Mouse (Mus musculus): ENCODE results near the gene Ptbp1. TPM values are rescaled to one million over a fixed set of nuclear protein-coding genes. Genes with fewer than 3 reads are reported as not detected.
A peak's percentile ranks its signal among the peaks of the same experiment; 100 is the strongest.

Gene Ptbp1
- polyA plus RNA-seq, 1 experiment from 2014 or later = 366 TPM

- Histone ChIP-seq H3K27ac (ENCODE audit: low read depth) (no peak overlapping the region), H3K9ac (no peak overlapping the region), H3K27me3 (ENCODE audit: insufficient read depth, low read length) (no peaks in the 10 kb centered on the region), H3K4me2 (no peak overlapping the region), H3K36me3 (ENCODE audit: insufficient read depth) (peaks cover 44% of the 10 kb centered on the region), H3K9me3 (ENCODE audit: low read depth, low read length) (no peaks in the 10 kb centered on the region), H3K4me1 (ENCODE audit: insufficient read depth) (no peaks in the 10 kb centered on the region), H3K4me3 (ENCODE audit: low read depth, low read length) (no peak overlapping the region)
- 74% methylated on average over 8 of the region's 8 CpGs for WGBS
- DNase-seq = no peak
- ATAC-seq (ENCODE audit: insufficient read depth) = no peak
- TF ChIP-seq CTCF (IDR thresholded peaks at IDR 0.05; ENCODE audit: low read depth) = no peak
Measured at GRCm38 (mm10) chr10:79820277-79820676, 34.0 kb upstream of the Ptbp1 start.

GRCm38 (mm10) chr10:79820782-79821181 lies 33.4 kb upstream of the Ptbp1 start, which contains the start of gene Misp:
Gene Misp, plus strand, starts transcription at chr10:79820989.
- WGBS = 59% methylated on average over 11 of the region's 11 CpGs
- Histone ChIP-seq H3K4me1 (ENCODE audit: insufficient read depth) (no peaks in the 10 kb centered on the region), H3K27me3 (ENCODE audit: insufficient read depth, low read length) (no peaks in the 10 kb centered on the region), H3K4me2 (no peak within 1 kb of the TSS), H3K9me3 (ENCODE audit: low read depth, low read length) (no peaks in the 10 kb centered on the region), H3K36me3 (ENCODE audit: insufficient read depth) (peaks cover 39% of the 10 kb centered on the region), H3K9ac (no peak within 1 kb of the TSS), H3K27ac (ENCODE audit: low read depth) (no peak within 1 kb of the TSS), H3K4me3 (ENCODE audit: low read depth, low read length) (no peak within 1 kb of the TSS)
- DNase-seq (no peak), ATAC-seq (ENCODE audit: insufficient read depth) (no peak)
- peak; percentile 46 for TF ChIP-seq CTCF (IDR thresholded peaks at IDR 0.05; ENCODE audit: low read depth)

- H3K9ac ChIP-seq = no peak overlapping the region
- TF ChIP-seq CTCF (IDR thresholded peaks at IDR 0.05; ENCODE audit: low read depth) = no peak
- no peaks in the 10 kb centered on the region for H3K27me3 ChIP-seq (ENCODE audit: insufficient read depth, low read length)
- ATAC-seq (ENCODE audit: insufficient read depth) (no peak), DNase-seq (no peak)
- 88% methylated on average over 12 of the region's 12 CpGs for WGBS
- no peak overlapping the region for H3K4me3 ChIP-seq (ENCODE audit: low read depth, low read length)
- 0 out of 2 replicates have a peak overlapping the region, but pooled peaks have one; percentile 36 for H3K27ac ChIP-seq (ENCODE audit: low read depth)
- no peaks in the 10 kb centered on the region for H3K9me3 ChIP-seq (ENCODE audit: low read depth, low read length)
- H3K4me1 ChIP-seq (ENCODE audit: insufficient read depth) = no peaks in the 10 kb centered on the region
- H3K36me3 ChIP-seq (ENCODE audit: insufficient read depth) = peaks cover 33% of the 10 kb centered on the region
- peak overlapping the region; percentile 47; the same call in 1 of the 2 replicates for H3K4me2 ChIP-seq
Measured at GRCm38 (mm10) chr10:79821731-79822130, 32.5 kb upstream of the Ptbp1 start.

GRCm38 (mm10) chr10:79822372-79822771 lies 31.9 kb upstream of the Ptbp1 start:
- Histone ChIP-seq H3K27ac (ENCODE audit: low read depth) (0 out of 2 replicates have a peak overlapping the region, but pooled peaks have one; percentile 36), H3K36me3 (ENCODE audit: insufficient read depth) (peaks cover 27% of the 10 kb centered on the region), H3K4me3 (ENCODE audit: low read depth, low read length) (no peak overlapping the region; the same call in 1 of the 2 replicates), H3K27me3 (ENCODE audit: insufficient read depth, low read length) (no peaks in the 10 kb centered on the region), H3K4me1 (ENCODE audit: insufficient read depth) (no peaks in the 10 kb centered on the region), H3K9me3 (ENCODE audit: low read depth, low read length) (no peaks in the 10 kb centered on the region), H3K9ac (peak overlapping the region; percentile 34), H3K4me2 (peak overlapping the region; percentile 47)
- ATAC-seq (ENCODE audit: insufficient read depth) (peak; percentile 71), DNase-seq (peak; percentile 64)
- WGBS = 31% methylated on average over 17 of the region's 17 CpGs
- TF ChIP-seq CTCF (IDR thresholded peaks at IDR 0.05; ENCODE audit: low read depth) = no peak

- no peak overlapping the region; the same call in 1 of the 2 replicates for H3K4me3 ChIP-seq (ENCODE audit: low read depth, low read length)
- no peak overlapping the region; the same call in 1 of the 2 replicates for H3K9ac ChIP-seq
- no peak for DNase-seq
- TF ChIP-seq CTCF (IDR thresholded peaks at IDR 0.05; ENCODE audit: low read depth) = no peak
- no peaks in the 10 kb centered on the region for H3K4me1 ChIP-seq (ENCODE audit: insufficient read depth)
- no peak overlapping the region for H3K27ac ChIP-seq (ENCODE audit: low read depth)
- H3K27me3 ChIP-seq (ENCODE audit: insufficient read depth, low read length) = no peaks in the 10 kb centered on the region
- 72% methylated on average over 6 of the region's 6 CpGs for WGBS
- H3K9me3 ChIP-seq (ENCODE audit: low read depth, low read length) = no peaks in the 10 kb centered on the region
- peak overlapping the region; percentile 47 for H3K4me2 ChIP-seq
- ATAC-seq (ENCODE audit: insufficient read depth) = no peak
- peaks cover 24% of the 10 kb centered on the region for H3K36me3 ChIP-seq (ENCODE audit: insufficient read depth)
Measured at GRCm38 (mm10) chr10:79823011-79823410, 31.2 kb upstream of the Ptbp1 start.

GRCm38 (mm10) chr10:79824413-79824812 lies 29.8 kb upstream of the Ptbp1 start:
- Histone ChIP-seq H3K4me2 (no peak overlapping the region), H3K27me3 (ENCODE audit: insufficient read depth, low read length) (no peaks in the 10 kb centered on the region), H3K9ac (no peak overlapping the region), H3K9me3 (ENCODE audit: low read depth, low read length) (no peaks in the 10 kb centered on the region), H3K4me1 (ENCODE audit: insufficient read depth) (no peaks in the 10 kb centered on the region), H3K4me3 (ENCODE audit: low read depth, low read length) (no peak overlapping the region), H3K27ac (ENCODE audit: low read depth) (no peak overlapping the region), H3K36me3 (ENCODE audit: insufficient read depth) (peaks cover 11% of the 10 kb centered on the region)
- 49% methylated on average over 6 of the region's 6 CpGs for WGBS
- no peak for TF ChIP-seq CTCF (IDR thresholded peaks at IDR 0.05; ENCODE audit: low read depth)
- ATAC-seq (ENCODE audit: insufficient read depth) (no peak), DNase-seq (no peak)

GRCm38 (mm10) chr10:79831583-79831982 lies 22.6 kb upstream of the Ptbp1 start:
- H3K4me3 ChIP-seq (ENCODE audit: low read depth, low read length) = no peak overlapping the region
- H3K9me3 ChIP-seq (ENCODE audit: low read depth, low read length) = no peaks in the 10 kb centered on the region
- H3K27me3 ChIP-seq (ENCODE audit: insufficient read depth, low read length) = no peaks in the 10 kb centered on the region
- H3K36me3 ChIP-seq (ENCODE audit: insufficient read depth) = no peaks in the 10 kb centered on the region
- ATAC-seq (ENCODE audit: insufficient read depth) (no peak), DNase-seq (no peak)
- WGBS = 81% methylated on average over 3 of the region's 3 CpGs
- H3K4me1 ChIP-seq (ENCODE audit: insufficient read depth) = no peaks in the 10 kb centered on the region
- H3K4me2 ChIP-seq = no peak overlapping the region
- TF ChIP-seq CTCF (IDR thresholded peaks at IDR 0.05; ENCODE audit: low read depth) = no peak
- H3K9ac ChIP-seq = no peak overlapping the region
- H3K27ac ChIP-seq (ENCODE audit: low read depth) = no peak overlapping the region
